Mouse (Mus musculus) forebrain, embryonic 12.5 days (tissue): ENCODE data around the gene Ecd. TPM values are rescaled to one million over a fixed set of nuclear protein-coding genes. Genes with fewer than 3 reads are reported as not detected.

ENCODE experiments used
- ATAC-seq: fragments of 200-750 bp; cut with Nextera tagmentation; 2 replicates; pipeline ENCODE4 v1.8.0; 2017; ENCODE audit warnings: moderate TSS enrichment; ENCODE audit not compliant: low FRiP score
- H3K27ac ChIP-seq: fragments of 300-500 bp; sonication (generic); 2 replicates; pipeline ENCODE4 v1.5.1; 2016; ENCODE audit warnings: mild to moderate bottlenecking
- H3K27me3 ChIP-seq: fragments of 300-500 bp; sonication (generic); 2 replicates; pipeline ENCODE4 v1.6.1; 2016; ENCODE audit warnings: mild to moderate bottlenecking
- H3K36me3 ChIP-seq: fragments of 300-500 bp; sonication (generic); replicated peaks from 2 replicates; pipeline ENCODE4 v1.6.1; 2016; ENCODE audit warnings: mild to moderate bottlenecking
- H3K4me1 ChIP-seq: fragments of 300-500 bp; sonication (generic); 2 replicates; pipeline ENCODE4 v1.6.1; 2016
- H3K4me2 ChIP-seq: fragments of 300-500 bp; sonication (generic); 2 replicates; pipeline ENCODE4 v1.6.1; 2016; ENCODE audit warnings: mild to moderate bottlenecking, moderate library complexity
- H3K4me3 ChIP-seq: fragments of 300-500 bp; sonication (generic); replicated peaks from 2 replicates; pipeline ENCODE4 v1.5.1; 2016; ENCODE audit warnings: mild to moderate bottlenecking
- H3K9ac ChIP-seq: fragments of 300-500 bp; sonication (generic); 2 replicates; pipeline ENCODE4 v1.6.1; 2016; ENCODE audit warnings: mild to moderate bottlenecking
- H3K9me3 ChIP-seq: fragments of 300-500 bp; sonication (generic); 2 replicates; pipeline ENCODE4 v1.6.1; 2016
- WGBS: fragments of 180-500 bp; shearing (Covaris S2); methylation state at CpG from one replicate; pipeline ENCODE4 v1.1.7; 2016; 5-methylcytosine and 5-hydroxymethylcytosine counted together
- polyA plus RNA-seq: library from polyadenylated mRNA; unstranded; fragments of >200 nt; fragmentation: Nextera tagmentation; extraction: Ambion mirVana; gene quantifications from 2 replicates; pipeline ENCODE4 v1.2.1, GENCODE M21; 2016

The Ecd gene
- polyA plus RNA-seq: 63.6 and 64.0 TPM in 2 replicates

GRCm38 (mm10) chr14:20347991-20348541 lies at the start of gene Ecd, which contains the start of gene Fam149b:
Gene Ecd (minus strand): TSS chr14:20348121.
Gene Fam149b (plus strand): TSS chr14:20348162.
- H3K27ac ChIP-seq: peak within 1 kb of the TSS; percentile 90
- peak within 1 kb of the TSS; percentile 94 for H3K9ac ChIP-seq
- H3K9me3 ChIP-seq: no peaks in the 10 kb centered on the region
- WGBS: under 1% methylated on average over 42 of the region's 42 CpGs
- ATAC-seq: peak; percentile 99
- peaks cover 18% of the 10 kb centered on the region for H3K4me1 ChIP-seq
- H3K4me2 ChIP-seq: peak within 1 kb of the TSS; percentile 78
- peak within 1 kb of the TSS; percentile 87 for H3K4me3 ChIP-seq
- no peaks in the 10 kb centered on the region for H3K27me3 ChIP-seq
- peaks cover 34% of the 10 kb centered on the region for H3K36me3 ChIP-seq

- Histone ChIP-seq H3K36me3 (no peaks in the 10 kb centered on the region), H3K4me2 (no peak overlapping the region), H3K4me3 (no peak overlapping the region), H3K9me3 (no peaks in the 10 kb centered on the region), H3K27ac (no peak overlapping the region), H3K9ac (no peak overlapping the region), H3K27me3 (no peaks in the 10 kb centered on the region), H3K4me1 (peaks cover 11% of the 10 kb centered on the region)
- WGBS: 90% methylated on average over 9 of the region's 9 CpGs
- no peak for ATAC-seq
Observed at GRCm38 (mm10) chr14:20397220-20397619, 49.3 kb upstream of the Ecd start.

GRCm38 (mm10) chr14:20393205-20393913 lies 45.4 kb upstream of the Ecd start, which contains the start of gene Mrps16:
Gene Mrps16 (minus strand): TSS chr14:20393634.
- ATAC-seq: peak; percentile 97
- H3K9ac ChIP-seq: peak within 1 kb of the TSS; percentile 86
- no peaks in the 10 kb centered on the region for H3K27me3 ChIP-seq
- under 1% methylated on average over 66 of the region's 68 CpGs for WGBS
- H3K4me3 ChIP-seq: peak within 1 kb of the TSS; percentile 70
- H3K4me2 ChIP-seq: peak within 1 kb of the TSS; percentile 63
- H3K4me1 ChIP-seq: peaks cover 17% of the 10 kb centered on the region
- H3K27ac ChIP-seq: peak within 1 kb of the TSS; percentile 87
- H3K9me3 ChIP-seq: no peaks in the 10 kb centered on the region
- H3K36me3 ChIP-seq: peaks cover 5% of the 10 kb centered on the region; the same call in 1 of the 2 replicates

GRCm38 (mm10) chr14:20392326-20392725 lies 44.4 kb upstream of the Ecd start:
- Histone ChIP-seq H3K36me3 (peaks cover 5% of the 10 kb centered on the region; the same call in 1 of the 2 replicates), H3K4me1 (peaks cover 27% of the 10 kb centered on the region), H3K9ac (no peak overlapping the region), H3K4me3 (no peak overlapping the region), H3K9me3 (no peaks in the 10 kb centered on the region), H3K27ac (no peak overlapping the region), H3K27me3 (no peaks in the 10 kb centered on the region), H3K4me2 (no peak overlapping the region)
- WGBS: 81% methylated on average over 4 of the region's 4 CpGs
- ATAC-seq: no peak

- peak overlapping the region; percentile 81 for H3K4me3 ChIP-seq
Observed at GRCm38 (mm10) chr14:20389446-20390079, 41.6 kb upstream of the Ecd start.

GRCm38 (mm10) chr14:20388441-20389129 lies 40.7 kb upstream of the Ecd start, which contains the start of gene Dnajc9:
Gene Dnajc9 (minus strand): TSS chr14:20388910.
- under 1% methylated on average over 59 of the region's 59 CpGs for WGBS

More at GRCm38 (mm10) chr14:20389446-20390079, 41.6 kb upstream of the Ecd start:
- peaks cover 31% of the 10 kb centered on the region for H3K36me3 ChIP-seq
- 91% methylated on average over 8 of the region's 8 CpGs for WGBS
- H3K27me3 ChIP-seq: no peaks in the 10 kb centered on the region
- H3K9me3 ChIP-seq: no peaks in the 10 kb centered on the region
- peaks cover 47% of the 10 kb centered on the region for H3K4me1 ChIP-seq
- no peak for ATAC-seq
- peak overlapping the region; percentile 83 for H3K4me2 ChIP-seq
- peak overlapping the region; percentile 87 for H3K9ac ChIP-seq
- H3K27ac ChIP-seq: no peak overlapping the region

GRCm38 (mm10) chr14:20379753-20380430 lies 32.0 kb upstream of the Ecd start:
- no peaks in the 10 kb centered on the region for H3K9me3 ChIP-seq
- H3K4me2 ChIP-seq: no peak overlapping the region
- H3K27ac ChIP-seq: no peak overlapping the region
- WGBS: 93% methylated on average over 9 of the region's 9 CpGs
- peaks cover 64% of the 10 kb centered on the region for H3K36me3 ChIP-seq
- H3K4me1 ChIP-seq: no peaks in the 10 kb centered on the region
- no peaks in the 10 kb centered on the region for H3K27me3 ChIP-seq
- no peak overlapping the region for H3K9ac ChIP-seq
- no peak for ATAC-seq
- no peak overlapping the region for H3K4me3 ChIP-seq

More at GRCm38 (mm10) chr14:20388441-20389129, 40.7 kb upstream of the Ecd start, which contains the start of gene Dnajc9:
- peak within 1 kb of the TSS; percentile 83 for H3K4me2 ChIP-seq
- H3K27me3 ChIP-seq: no peaks in the 10 kb centered on the region
- peak within 1 kb of the TSS; percentile 87 for H3K9ac ChIP-seq
- peak within 1 kb of the TSS; percentile 81 for H3K4me3 ChIP-seq
- no peaks in the 10 kb centered on the region for H3K9me3 ChIP-seq
- H3K36me3 ChIP-seq: peaks cover 40% of the 10 kb centered on the region
- peak within 1 kb of the TSS; percentile 80 for H3K27ac ChIP-seq
- peaks cover 43% of the 10 kb centered on the region for H3K4me1 ChIP-seq
- ATAC-seq: peak; percentile 78

GRCm38 (mm10) chr14:20379087-20379640 lies 31.2 kb upstream of the Ecd start:
- H3K9me3 ChIP-seq: no peaks in the 10 kb centered on the region
- H3K9ac ChIP-seq: no peak overlapping the region
- H3K27me3 ChIP-seq: no peaks in the 10 kb centered on the region
- peaks cover 63% of the 10 kb centered on the region for H3K36me3 ChIP-seq
- ATAC-seq: no peak
- no peak overlapping the region for H3K27ac ChIP-seq
- H3K4me1 ChIP-seq: no peaks in the 10 kb centered on the region
- H3K4me3 ChIP-seq: no peak overlapping the region
- H3K4me2 ChIP-seq: no peak overlapping the region
- WGBS: 93% methylated on average over 5 of the region's 5 CpGs

GRCm38 (mm10) chr14:20378313-20379061 lies 30.6 kb upstream of the Ecd start:
- WGBS: 46% methylated on average over 13 of the region's 13 CpGs
- Histone ChIP-seq H3K9me3 (no peaks in the 10 kb centered on the region), H3K27me3 (no peaks in the 10 kb centered on the region), H3K9ac (no peak overlapping the region), H3K36me3 (peaks cover 64% of the 10 kb centered on the region), H3K4me3 (no peak overlapping the region), H3K4me1 (no peaks in the 10 kb centered on the region), H3K27ac (no peak overlapping the region), H3K4me2 (no peak overlapping the region)
- no peak for ATAC-seq

GRCm38 (mm10) chr14:20377112-20377521 lies 29.2 kb upstream of the Ecd start:
- Histone ChIP-seq H3K4me2 (no peak overlapping the region), H3K36me3 (peaks cover 65% of the 10 kb centered on the region), H3K27ac (no peak overlapping the region), H3K9ac (no peak overlapping the region), H3K27me3 (no peaks in the 10 kb centered on the region), H3K9me3 (no peaks in the 10 kb centered on the region), H3K4me3 (no peak overlapping the region), H3K4me1 (no peaks in the 10 kb centered on the region)
- 83% methylated on average over 4 of the region's 4 CpGs for WGBS
- no peak for ATAC-seq

- Histone ChIP-seq H3K9ac (no peak overlapping the region), H3K9me3 (no peaks in the 10 kb centered on the region), H3K4me2 (no peak overlapping the region), H3K4me3 (no peak overlapping the region), H3K4me1 (no peaks in the 10 kb centered on the region), H3K36me3 (peaks cover 73% of the 10 kb centered on the region), H3K27ac (no peak overlapping the region), H3K27me3 (no peaks in the 10 kb centered on the region)
- no peak for ATAC-seq
- WGBS: 89% methylated on average over 1 of the region's 1 CpGs
Observed at GRCm38 (mm10) chr14:20371854-20372253, 23.9 kb upstream of the Ecd start.
